11 mouse cellular contexts compared by ENCODE assay signal in genomic region chr3:122376841-122377464, GRCm38 (mm10).
DNase-seq lines count a peak whose midpoint lies in the region; ATAC-seq lines count a peak whose summit lies in the region.
"Had no signal": no experiment of that assay in that cellular context is flagged by ENCODE, and none has a peak within 500 bp of the region (broad histone marks: within the 10 kb centered on the region; RNA-seq: fewer than 3 reads in every experiment).

No protein-coding gene starts in this region.

- no peak overlapping the region for H3K4me2 ChIP-seq in forebrain, embryonic 13.5 days
- no peak overlapping the region for H3K4me2 ChIP-seq in hindbrain, embryonic 11.5 days (replicated peaks; ENCODE audit: low read depth, low read length)
- no peak overlapping the region for H3K4me2 ChIP-seq in hindbrain, embryonic 14.5 days (replicated peaks)
- H3K4me2 ChIP-seq in limb, embryonic 13.5 days (replicated peaks), result peak overlapping the region; percentile 27

- no peaks in the 10 kb centered on the region for H3K9me3 ChIP-seq in forebrain, embryonic 10.5 days
- no peaks in the 10 kb centered on the region for H3K9me3 ChIP-seq in forebrain, embryonic 13.5 days (replicated peaks)
- no peaks in the 10 kb centered on the region for H3K9me3 ChIP-seq in hindbrain, embryonic 11.5 days (ENCODE audit: control insufficient read depth, low read length)
- no peaks in the 10 kb centered on the region for H3K9me3 ChIP-seq in hindbrain, embryonic 14.5 days (ENCODE audit: control insufficient read depth, low read length)
- H3K9me3 ChIP-seq in limb, embryonic 13.5 days, result no peaks in the 10 kb centered on the region
- H3K9me3 ChIP-seq: G1E had no signal

- no peaks in the 10 kb centered on the region for H3K36me3 ChIP-seq in forebrain, embryonic 10.5 days (replicated peaks)
- no peaks in the 10 kb centered on the region for H3K36me3 ChIP-seq in forebrain, embryonic 13.5 days (ENCODE audit: poor library complexity, severe bottlenecking)
- H3K36me3 ChIP-seq in hindbrain, embryonic 11.5 days (ENCODE audit: control insufficient read depth, insufficient read depth, low read length), result no peaks in the 10 kb centered on the region
- no peaks in the 10 kb centered on the region for H3K36me3 ChIP-seq in hindbrain, embryonic 14.5 days (replicated peaks; ENCODE audit: control insufficient read depth, insufficient read depth)
- H3K36me3 ChIP-seq in limb, embryonic 13.5 days, result no peaks in the 10 kb centered on the region
- H3K36me3 ChIP-seq: G1E had no signal

- peaks cover 36% of the 10 kb centered on the region for H3K4me1 ChIP-seq in forebrain, embryonic 10.5 days
- peaks cover 15% of the 10 kb centered on the region for H3K4me1 ChIP-seq in forebrain, embryonic 13.5 days
- H3K4me1 ChIP-seq in hindbrain, embryonic 11.5 days (replicated peaks; ENCODE audit: control insufficient read depth, insufficient read depth, low read length), result peaks cover 8% of the 10 kb centered on the region; the same call in 1 of the 2 replicates
- peaks cover 6% of the 10 kb centered on the region; the same call in 1 of the 2 replicates for H3K4me1 ChIP-seq in hindbrain, embryonic 14.5 days (replicated peaks; ENCODE audit: control insufficient read depth, insufficient read depth, low read length)
- peaks cover 34% of the 10 kb centered on the region for H3K4me1 ChIP-seq in limb, embryonic 13.5 days

- no peak overlapping the region for H3K4me3 ChIP-seq in forebrain, embryonic 10.5 days
- H3K4me3 ChIP-seq in forebrain, embryonic 13.5 days, result no peak overlapping the region
- no peak overlapping the region for H3K4me3 ChIP-seq in hindbrain, embryonic 11.5 days (ENCODE audit: low read depth, low read length)
- no peak overlapping the region for H3K4me3 ChIP-seq in hindbrain, embryonic 14.5 days (replicated peaks; ENCODE audit: low read length)
- H3K4me3 ChIP-seq in limb, embryonic 13.5 days, result no peak overlapping the region

- H3K27ac ChIP-seq in forebrain, embryonic 10.5 days, result peak overlapping the region; percentile 80
- no peak overlapping the region for H3K27ac ChIP-seq in forebrain, embryonic 13.5 days
- H3K27ac ChIP-seq in hindbrain, embryonic 11.5 days (ENCODE audit: low read depth, low read length), result no peak overlapping the region
- no peak overlapping the region for H3K27ac ChIP-seq in hindbrain, embryonic 14.5 days
- H3K27ac ChIP-seq in limb, embryonic 13.5 days, result peak overlapping the region; percentile 67; the same call in 1 of the 2 replicates

- no peak for ATAC-seq in forebrain, embryonic 13.5 days
- ATAC-seq in hindbrain, embryonic 11.5 days (ENCODE audit: low FRiP score), result 0 out of 2 replicates have a peak, but pooled peaks have one; percentile 33
- no peak for ATAC-seq in hindbrain, embryonic 14.5 days (ENCODE audit: low FRiP score)
- peak; percentile 69 for ATAC-seq in limb, embryonic 13.5 days (ENCODE audit: low FRiP score, low read depth)

- WGBS in forebrain, embryonic 10.5 days, result 52% methylated on average over 8 of the region's 8 CpGs
- 32% methylated on average over 8 of the region's 8 CpGs for WGBS in forebrain, embryonic 13.5 days
- WGBS in hindbrain, embryonic 11.5 days, result 64% methylated on average over 8 of the region's 8 CpGs
- WGBS in hindbrain, embryonic 14.5 days, result 42% methylated on average over 8 of the region's 8 CpGs
- WGBS in limb, embryonic 13.5 days, result 26% methylated on average over 8 of the region's 8 CpGs

- H3K27me3 ChIP-seq in forebrain, embryonic 10.5 days (ENCODE audit: poor library complexity, severe bottlenecking), result peaks cover 7% of the 10 kb centered on the region; the same call in 1 of the 2 replicates
- H3K27me3 ChIP-seq in forebrain, embryonic 13.5 days, result no peaks in the 10 kb centered on the region
- no peaks in the 10 kb centered on the region for H3K27me3 ChIP-seq in hindbrain, embryonic 11.5 days (ENCODE audit: control insufficient read depth, insufficient read depth, low read length)
- no peaks in the 10 kb centered on the region for H3K27me3 ChIP-seq in hindbrain, embryonic 14.5 days (ENCODE audit: control insufficient read depth, insufficient read depth, low read length)
- H3K27me3 ChIP-seq in limb, embryonic 13.5 days, result peaks cover 37% of the 10 kb centered on the region; the same call in 1 of the 2 replicates

- DNase-seq in forebrain, embryonic 10.5 days (ENCODE audit: extremely low spot score, low spot score), result no peak
- no peak for DNase-seq in hindbrain, embryonic 11.5 days (ENCODE audit: low spot score)
- no peak for DNase-seq in hindbrain, embryonic 14.5 days (ENCODE audit: low spot score)
- peak; percentile 52 for DNase-seq in adipocyte (ENCODE audit: low spot score)
- DNase-seq in layer of hippocampus, postnatal 10 days (ENCODE audit: low spot score in 2 of 2), result no peak
- DNase-seq in right cerebral cortex, postnatal 36 days (ENCODE audit: low spot score in 2 of 2), result no peak
- DNase-seq: kidney, adult 18-20 months; lung, postnatal 14 days had no signal

- H3K9ac ChIP-seq in forebrain, embryonic 13.5 days, result no peak overlapping the region
- no peak overlapping the region for H3K9ac ChIP-seq in hindbrain, embryonic 11.5 days (ENCODE audit: low read depth, low read length)
- no peak overlapping the region for H3K9ac ChIP-seq in hindbrain, embryonic 14.5 days
- no peak overlapping the region for H3K9ac ChIP-seq in limb, embryonic 13.5 days

Comparison
In these comparisons a context has a peak if more than half of its experiments do, and no peak if none do; other contexts are left out.
1. H3K27ac ChIP-seq: peak in forebrain, embryonic 10.5 days (single experiment) and limb, embryonic 13.5 days (single experiment); none in forebrain, embryonic 13.5 days (single experiment), hindbrain, embryonic 11.5 days (single experiment) and hindbrain, embryonic 14.5 days (single experiment).
2. ATAC-seq: peak in hindbrain, embryonic 11.5 days (single experiment) and limb, embryonic 13.5 days (single experiment); none in forebrain, embryonic 13.5 days (single experiment) and hindbrain, embryonic 14.5 days (single experiment).